Mouse (Mus musculus) ES-Bruce4 (cell line): ENCODE data around the gene Gpx3.

Source experiments
- CTCF ChIP-seq: IDR thresholded peaks from one replicate; pipeline ENCODE4 v1.8.1; 2011; ENCODE audit warnings: low read depth, low read length
- POLR2A ChIP-seq: IDR thresholded peaks from one replicate; pipeline ENCODE4 v1.8.1; 2011; ENCODE audit warnings: low read length; ENCODE audit not compliant: insufficient read depth

GRCm38 (mm10) chr11:54884937-54885336 lies 17.3 kb upstream of the Gpx3 start:
- TF ChIP-seq CTCF (no peak), POLR2A (no peak)
